Mouse (Mus musculus) stomach, postnatal 0 days (tissue): ENCODE results near the gene Lrrn2.

Source experiments
- CTCF ChIP-seq: IDR thresholded peaks from 2 replicates; pipeline ENCODE4 v1.5.1; 2016; ENCODE audit warnings: antibody characterized with exemption, low read depth, mild to moderate bottlenecking, moderate library complexity
- EP300 ChIP-seq: optimal IDR thresholded peaks from 2 replicates; pipeline ENCODE3; 2016; ENCODE audit warnings: antibody characterized with exemption

DNA sequence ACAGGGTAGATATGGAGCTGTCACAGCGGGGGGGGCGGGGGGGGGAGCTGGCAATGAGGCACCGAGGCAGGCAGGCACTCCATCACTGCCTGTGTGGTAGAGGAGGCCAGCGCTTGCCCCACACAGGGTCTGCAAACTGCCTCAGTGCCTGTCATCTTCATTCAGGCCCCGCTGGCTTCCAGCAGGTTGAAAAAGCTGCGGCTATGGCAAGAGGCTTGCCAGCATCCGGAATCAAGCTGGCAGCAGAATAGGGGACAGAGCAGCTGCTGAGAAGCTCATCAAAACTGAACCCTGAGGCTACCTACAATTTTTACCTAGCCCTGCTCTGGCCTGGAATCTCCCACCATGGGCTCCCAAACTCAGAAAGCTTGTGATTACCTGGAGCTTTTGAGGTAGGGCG, 37.5 kb downstream of the Lrrn2 start:
- TF ChIP-seq CTCF = no peak
- no peak for TF ChIP-seq EP300
